Mouse (Mus musculus): Measurements from ENCODE around the gene Tbx5.
"Not testable (repeated sequence)": the region's sequence is repeated elsewhere in the genome, so short reads cannot be mapped to it uniquely, and the experiment has no call there.

The Tbx5 gene

GRCm38 (mm10) chr5:119841634-119842420, 9.4 kb downstream of the Tbx5 start:
- DNase-seq (ENCODE audit: low read depth, low spot score), result no peak

- no peak for DNase-seq (ENCODE audit: low read depth, low spot score)
Measured at GRCm38 (mm10) chr5:119842701-119843393, 10.4 kb downstream of the Tbx5 start.

- DNase-seq (ENCODE audit: low read depth, low spot score), result no peak
Measured at GRCm38 (mm10) chr5:119843394-119843777, 10.9 kb downstream of the Tbx5 start.

GRCm38 (mm10) chr5:119844366-119844765, 11.9 kb downstream of the Tbx5 start:
- no peak for DNase-seq (ENCODE audit: low read depth, low spot score)

- DNase-seq (ENCODE audit: low read depth, low spot score), result peak; percentile 92
Measured at GRCm38 (mm10) chr5:119844994-119845393, 12.5 kb downstream of the Tbx5 start.

- no peak for DNase-seq (ENCODE audit: low read depth, low spot score)
Measured at GRCm38 (mm10) chr5:119857052-119857451, 24.6 kb downstream of the Tbx5 start.

- no peak for DNase-seq (ENCODE audit: low read depth, low spot score)
Measured at GRCm38 (mm10) chr5:119861301-119861700, 28.8 kb downstream of the Tbx5 start.

GRCm38 (mm10) chr5:119862431-119862830, 30.0 kb downstream of the Tbx5 start:
- DNase-seq (ENCODE audit: low read depth, low spot score), result no peak

- peak; percentile 11 for DNase-seq (ENCODE audit: low read depth, low spot score)
Measured at GRCm38 (mm10) chr5:119866277-119867235, 34.1 kb downstream of the Tbx5 start.

GRCm38 (mm10) chr5:119867986-119868385, 35.5 kb downstream of the Tbx5 start:
- DNase-seq (ENCODE audit: low read depth, low spot score), result no peak

GRCm38 (mm10) chr5:119875421-119875820, 43.0 kb downstream of the Tbx5 start:
- no peak for DNase-seq (ENCODE audit: low read depth, low spot score)

GRCm38 (mm10) chr5:119877185-119877584, 44.7 kb downstream of the Tbx5 start:
- no peak for DNase-seq (ENCODE audit: low read depth, low spot score)

GRCm38 (mm10) chr5:119885595-119885994, 53.1 kb downstream of the Tbx5 start:
- no peak for DNase-seq (ENCODE audit: low read depth, low spot score)

GRCm38 (mm10) chr5:119887381-119887780, 54.9 kb downstream of the Tbx5 start:
- DNase-seq (ENCODE audit: low read depth, low spot score), result no peak

GRCm38 (mm10) chr5:119891960-119892359, 59.5 kb downstream of the Tbx5 start:
- DNase-seq (ENCODE audit: low read depth, low spot score), result no peak

GRCm38 (mm10) chr5:119893060-119893459, 60.6 kb downstream of the Tbx5 start:
- DNase-seq (ENCODE audit: low read depth, low spot score), result peak; percentile 66

GRCm38 (mm10) chr5:119896605-119897004, 64.1 kb downstream of the Tbx5 start:
- no peak for DNase-seq (ENCODE audit: low read depth, low spot score)

GRCm38 (mm10) chr5:119916551-119917171, 84.2 kb downstream of the Tbx5 start:
- DNase-seq (ENCODE audit: low read depth, low spot score), result no peak

- DNase-seq (ENCODE audit: low read depth, low spot score), result not testable (repeated sequence)
Measured at GRCm38 (mm10) chr5:119918381-119918780, 85.9 kb downstream of the Tbx5 start.

GRCm38 (mm10) chr5:119920941-119921340, 88.5 kb downstream of the Tbx5 start:
- peak; percentile 37 for DNase-seq (ENCODE audit: low read depth, low spot score)

- no peak for DNase-seq (ENCODE audit: low read depth, low spot score)
Measured at GRCm38 (mm10) chr5:119922229-119922628, 89.8 kb downstream of the Tbx5 start.

Measured in ES-CJ7 (cell line).